Mouse (Mus musculus) cerebellum, adult (tissue): ENCODE results near the gene Gdf9.

Experiments
- ATAC-seq: cut with Nextera tagmentation; 2 replicates; pipeline ENCODE4 v1.9.2; 2017; ENCODE audit warnings: mild to moderate bottlenecking, moderate library complexity, mixed read lengths; ENCODE audit not compliant: insufficient number of reproducible peaks, low FRiP score, low TSS enrichment

The Gdf9 gene

GRCm38 (mm10) chr11:53443861-53444260 lies 13.0 kb downstream of the Gdf9 start:
- no peak for ATAC-seq

GRCm38 (mm10) chr11:53445562-53445961 lies 14.7 kb downstream of the Gdf9 start:
- no peak for ATAC-seq

DNA sequence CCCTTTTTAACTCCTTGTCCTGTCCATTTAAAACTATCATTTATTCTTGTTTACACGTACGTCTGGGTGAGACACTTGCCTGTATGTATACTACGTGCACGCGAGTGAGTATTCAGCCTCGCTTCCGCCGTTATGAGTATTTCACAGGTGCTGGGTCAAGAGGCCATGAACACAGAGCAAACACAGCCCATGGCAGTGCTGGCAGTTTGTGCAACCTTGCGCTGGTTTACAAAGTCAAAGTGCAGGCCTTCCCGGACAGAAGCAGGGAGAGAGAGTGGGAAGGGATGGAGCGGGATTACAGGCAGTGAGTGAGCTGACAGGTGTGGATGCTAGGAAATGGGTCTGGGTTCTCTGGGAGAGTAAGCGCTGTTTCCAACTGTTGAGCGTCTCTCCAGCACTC lies 15.4 kb downstream of the Gdf9 start:
- no peak for ATAC-seq

GRCm38 (mm10) chr11:53447996-53448395 lies 17.2 kb downstream of the Gdf9 start:
- ATAC-seq, result no peak

GRCm38 (mm10) chr11:53448529-53448928 lies 17.7 kb downstream of the Gdf9 start:
- ATAC-seq, result no peak

- ATAC-seq, result no peak
Observed at GRCm38 (mm10) chr11:53450070-53450705, 19.4 kb downstream of the Gdf9 start.

DNA sequence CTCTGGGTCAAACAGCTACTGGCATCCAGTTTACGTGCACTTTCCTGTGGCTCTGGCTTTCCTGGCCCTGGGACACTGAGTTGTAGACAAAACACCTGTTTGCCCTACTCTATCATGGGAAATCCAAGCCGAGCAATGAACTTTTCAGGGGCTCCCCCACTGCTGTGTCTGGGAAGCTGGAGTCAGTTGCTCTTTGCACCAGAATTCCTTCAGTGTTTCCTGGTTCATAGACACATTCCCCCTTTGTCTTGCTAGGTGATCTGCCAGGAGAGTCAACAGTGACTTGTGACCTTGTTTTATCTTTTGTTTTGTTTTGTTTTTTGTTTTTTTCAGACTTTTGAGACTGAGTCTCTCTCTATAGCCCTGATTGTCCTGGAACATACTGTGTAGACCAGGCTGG lies 20.5 kb downstream of the Gdf9 start:
- ATAC-seq, result no peak

- ATAC-seq, result no peak
Observed at GRCm38 (mm10) chr11:53452396-53452795, 21.6 kb downstream of the Gdf9 start.

- no peak for ATAC-seq
Observed at GRCm38 (mm10) chr11:53453031-53453430, 22.2 kb downstream of the Gdf9 start.

GRCm38 (mm10) chr11:53456474-53457371 lies 25.9 kb downstream of the Gdf9 start, which contains the start of the genes Gm10447 and Shroom1:
Gm10447 (minus strand) TSS chr11:53457110.
Shroom1 (plus strand) TSS chr11:53457205.
- ATAC-seq, result no peak

- no peak for ATAC-seq
Observed at GRCm38 (mm10) chr11:53457372-53457954, 26.6 kb downstream of the Gdf9 start.

DNA sequence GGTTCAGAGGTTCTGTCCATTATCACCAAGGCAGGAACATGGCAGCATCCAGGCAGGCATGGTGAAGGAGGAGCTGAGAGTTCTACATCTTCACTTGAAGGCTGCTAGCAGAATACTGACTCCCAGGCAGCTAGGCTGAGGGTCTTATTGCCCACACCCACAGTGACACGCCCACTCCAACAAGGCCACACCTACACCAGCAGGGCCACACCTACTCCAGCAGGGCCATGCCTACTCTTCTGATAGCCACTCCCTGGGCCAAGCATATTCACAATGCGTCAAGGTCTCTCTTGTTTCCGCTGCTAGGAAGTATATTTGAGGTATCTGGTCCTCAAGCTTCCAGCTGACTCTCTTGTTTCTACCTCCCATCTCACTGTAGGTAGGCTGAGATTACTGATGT lies 28.2 kb downstream of the Gdf9 start:
- no peak for ATAC-seq

GRCm38 (mm10) chr11:53460192-53460591 lies 29.4 kb downstream of the Gdf9 start:
- no peak for ATAC-seq

DNA sequence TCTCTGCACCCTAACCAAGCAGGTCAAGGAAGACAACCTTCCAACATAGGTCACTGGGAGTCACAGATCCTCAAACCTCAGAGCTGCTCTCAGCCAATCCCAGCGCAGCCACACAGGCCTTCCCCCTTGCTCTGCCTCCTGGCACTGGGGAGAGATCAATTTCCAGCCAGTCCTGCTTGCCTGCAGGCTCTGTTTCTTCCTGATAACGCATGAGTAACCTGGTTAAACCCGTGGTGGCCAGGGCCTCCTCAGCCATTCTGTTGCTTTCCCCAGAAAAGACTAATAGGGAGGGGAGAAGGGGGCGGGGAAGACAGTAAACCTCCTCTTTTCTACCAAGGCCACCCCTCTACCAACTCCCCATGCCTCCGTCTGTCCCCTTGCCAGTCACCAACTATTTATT lies 30.9 kb downstream of the Gdf9 start:
- ATAC-seq, result no peak

DNA sequence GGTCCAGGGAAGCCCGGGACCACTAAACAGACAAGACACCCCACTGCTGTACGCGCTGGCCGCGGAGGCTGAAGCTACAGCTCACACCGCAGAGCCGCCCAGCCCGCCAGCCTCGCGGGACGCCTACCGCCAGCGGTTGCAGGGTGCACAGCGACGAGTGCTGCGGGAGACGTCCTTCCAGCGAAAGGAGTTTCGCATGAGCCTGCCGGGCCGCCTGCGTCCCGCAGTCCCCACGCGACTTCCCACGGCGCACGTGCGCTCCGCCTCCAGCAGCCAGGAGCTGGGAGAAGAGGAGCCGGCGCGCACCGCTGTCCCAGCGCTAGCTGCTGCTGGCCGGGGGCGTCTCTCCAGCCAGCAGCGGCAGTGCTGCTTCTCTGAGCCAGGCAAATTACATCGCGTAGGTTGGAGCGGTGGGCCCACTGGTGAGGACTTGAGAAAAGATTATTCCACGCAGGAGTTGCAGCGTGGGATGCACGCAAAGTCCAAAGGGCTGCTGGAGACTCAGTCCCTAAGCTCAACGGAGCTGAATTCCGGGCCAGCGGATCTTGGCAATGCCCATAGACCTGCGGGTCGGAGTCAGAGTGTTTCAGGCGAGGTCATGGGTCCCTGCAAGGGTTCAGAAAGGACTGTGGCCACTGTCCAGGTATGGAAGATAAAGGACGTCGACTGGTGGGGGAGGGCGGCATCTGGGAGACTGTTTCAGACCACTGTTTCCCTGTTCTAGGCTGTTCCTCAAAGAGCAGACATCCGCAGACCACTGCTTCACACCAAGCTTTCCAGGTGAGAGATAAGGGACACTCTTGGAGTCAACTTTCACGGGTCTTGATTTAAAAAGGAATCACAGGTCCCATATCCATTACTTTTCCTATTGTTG lies 33.0 kb downstream of the Gdf9 start:
- no peak for ATAC-seq

- peak; percentile 61 for ATAC-seq
Observed at GRCm38 (mm10) chr11:53466231-53466971, 35.6 kb downstream of the Gdf9 start.

DNA sequence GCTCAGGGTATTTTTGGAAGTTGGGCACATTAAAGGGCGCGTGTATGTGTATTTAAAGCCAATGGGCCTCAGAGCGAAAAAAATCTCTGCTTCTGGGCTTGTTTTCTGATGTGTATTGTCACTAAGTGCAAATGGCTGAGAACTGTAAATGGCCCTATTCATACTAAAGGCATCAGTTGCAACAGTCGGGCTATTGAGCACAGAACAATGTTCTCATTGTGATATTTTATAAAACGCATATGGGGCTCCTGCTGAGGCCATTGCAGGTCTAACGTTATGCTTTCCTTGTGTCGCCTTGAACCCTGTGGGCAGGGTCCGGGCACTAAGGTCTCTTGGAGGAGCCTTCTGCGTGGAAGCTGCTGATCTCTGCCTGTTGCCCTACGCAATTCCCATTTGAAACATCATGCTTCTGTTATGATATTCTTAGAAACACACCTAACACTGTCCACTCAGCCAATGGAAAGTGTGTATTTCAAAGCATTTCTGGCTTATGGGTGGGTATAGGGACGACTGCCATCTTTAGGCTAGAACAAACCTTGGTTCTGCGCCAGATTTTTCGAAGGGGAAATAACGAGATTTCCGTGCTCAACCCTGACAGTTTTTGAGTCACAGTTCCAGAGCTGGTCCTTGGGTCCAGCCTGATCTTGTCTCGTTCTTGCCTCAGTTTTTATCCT lies 38.6 kb downstream of the Gdf9 start:
- no peak for ATAC-seq

DNA sequence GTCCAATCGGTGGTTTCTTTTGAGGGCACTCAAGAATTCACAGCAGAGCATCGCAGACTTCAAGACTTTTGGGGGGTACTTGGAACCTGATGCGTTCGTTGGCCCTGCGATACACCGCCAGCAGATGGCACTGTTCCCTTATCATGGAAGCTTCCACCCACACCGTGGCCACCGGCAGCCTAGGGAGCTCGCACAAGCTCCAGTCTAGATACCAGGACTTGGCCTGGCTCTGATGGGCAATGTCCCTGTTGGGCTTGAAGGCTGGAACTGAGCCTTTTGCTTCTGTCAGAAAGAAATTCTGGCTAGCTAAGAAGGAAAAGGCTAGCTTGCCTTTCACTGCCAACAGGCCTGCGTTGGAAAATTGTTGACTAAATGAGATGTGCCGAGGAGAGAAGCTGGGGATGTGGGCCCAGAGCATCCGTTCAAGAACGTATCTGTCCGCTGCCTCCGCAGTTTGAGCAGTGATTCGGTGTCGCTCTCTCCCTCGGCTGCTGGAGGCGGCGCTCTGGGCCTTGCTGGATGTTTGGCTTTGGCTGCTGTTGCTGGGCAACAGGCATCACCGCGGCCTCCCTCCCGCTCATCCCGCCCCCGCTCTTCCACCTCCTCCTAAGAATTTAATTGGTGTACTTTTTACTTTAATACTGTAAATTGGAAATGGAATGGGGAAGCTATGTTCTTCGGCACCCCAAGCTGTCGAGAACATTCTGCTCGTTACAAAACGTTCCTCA lies 39.3 kb downstream of the Gdf9 start, which contains the start of gene Gm9837:
Gene Gm9837, minus strand, starts transcription at position 512 of the 728 bp plus-strand sequence.
- ATAC-seq, result peak; percentile 82
